Mouse (Mus musculus) MN1 (cell line): ENCODE results near the gene Alkbh2.

ENCODE experiments used
- DNase-seq: peaks from one replicate; pipeline ENCODE4 v3.0.0-alpha.2; 2016; ENCODE audit warnings: low spot score

Gene Alkbh2

DNA sequence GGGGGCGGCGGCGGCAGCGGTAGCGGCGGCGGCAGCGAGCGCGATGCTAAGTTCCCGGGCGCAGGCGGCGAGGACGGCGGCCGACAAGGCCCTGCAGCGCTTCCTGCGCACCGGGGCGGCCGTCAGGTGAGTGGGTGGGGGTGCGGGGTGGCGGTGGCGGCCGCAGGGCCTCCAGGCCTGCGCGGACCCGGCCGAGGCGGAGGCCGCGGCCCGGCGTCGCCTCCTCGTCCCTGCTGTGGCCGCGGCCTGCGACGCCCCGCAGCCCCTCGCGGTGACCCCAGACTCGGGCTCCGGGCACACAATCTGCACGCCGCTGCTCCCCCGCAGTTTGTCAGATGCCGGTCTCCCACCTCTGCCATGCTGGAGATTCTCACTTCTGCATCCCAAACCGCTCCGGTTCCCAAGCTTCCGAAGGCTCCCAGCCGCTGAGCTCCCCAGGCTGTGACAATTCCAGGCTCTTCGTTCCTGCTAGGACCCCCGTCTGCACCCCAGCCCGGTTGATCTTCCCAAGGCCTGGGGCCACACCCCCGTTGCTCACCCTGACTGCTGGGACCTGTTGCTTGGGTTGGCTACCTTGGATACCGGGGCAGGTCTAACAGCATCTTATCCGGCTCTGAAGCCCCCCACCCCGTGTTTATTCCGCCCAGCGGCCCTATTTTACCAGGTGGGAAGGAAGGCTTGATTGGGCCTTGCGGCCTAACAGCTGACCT, 27.5 kb downstream of the Alkbh2 start:
- DNase-seq: no peak

DNA sequence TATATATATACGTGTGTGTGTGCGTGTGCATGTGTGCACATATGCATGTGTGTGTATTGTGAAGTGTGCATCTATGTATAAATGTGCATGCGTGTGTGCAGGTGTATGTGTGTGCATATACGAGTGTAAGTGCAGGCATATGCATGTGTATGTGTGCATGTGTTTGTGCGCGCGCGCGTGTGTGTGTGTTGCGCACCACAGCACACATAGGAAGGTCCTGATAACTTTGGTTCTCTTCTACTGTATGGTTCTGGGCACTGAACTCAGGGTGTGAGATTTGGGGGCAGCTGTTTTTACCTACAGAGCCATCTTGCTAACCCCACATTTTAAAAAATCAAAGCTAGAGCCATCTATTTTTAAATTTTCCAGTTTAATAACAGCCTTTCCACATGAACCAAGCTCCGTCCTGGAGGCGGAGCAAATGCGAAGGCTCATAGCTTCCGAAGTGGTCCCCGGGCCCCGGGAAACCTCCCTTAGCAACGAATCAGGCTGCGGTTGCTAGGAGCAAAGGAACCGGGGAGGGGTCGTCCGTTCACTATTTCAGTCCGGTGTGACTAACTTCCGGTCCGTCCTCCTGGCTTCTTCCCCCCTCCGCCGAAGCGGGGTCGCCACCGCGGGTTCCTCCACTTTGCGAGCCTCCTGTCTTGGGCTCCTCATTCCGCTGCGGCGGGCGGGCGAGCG, 28.2 kb downstream of the Alkbh2 start:
- peak; percentile 94 for DNase-seq

DNA sequence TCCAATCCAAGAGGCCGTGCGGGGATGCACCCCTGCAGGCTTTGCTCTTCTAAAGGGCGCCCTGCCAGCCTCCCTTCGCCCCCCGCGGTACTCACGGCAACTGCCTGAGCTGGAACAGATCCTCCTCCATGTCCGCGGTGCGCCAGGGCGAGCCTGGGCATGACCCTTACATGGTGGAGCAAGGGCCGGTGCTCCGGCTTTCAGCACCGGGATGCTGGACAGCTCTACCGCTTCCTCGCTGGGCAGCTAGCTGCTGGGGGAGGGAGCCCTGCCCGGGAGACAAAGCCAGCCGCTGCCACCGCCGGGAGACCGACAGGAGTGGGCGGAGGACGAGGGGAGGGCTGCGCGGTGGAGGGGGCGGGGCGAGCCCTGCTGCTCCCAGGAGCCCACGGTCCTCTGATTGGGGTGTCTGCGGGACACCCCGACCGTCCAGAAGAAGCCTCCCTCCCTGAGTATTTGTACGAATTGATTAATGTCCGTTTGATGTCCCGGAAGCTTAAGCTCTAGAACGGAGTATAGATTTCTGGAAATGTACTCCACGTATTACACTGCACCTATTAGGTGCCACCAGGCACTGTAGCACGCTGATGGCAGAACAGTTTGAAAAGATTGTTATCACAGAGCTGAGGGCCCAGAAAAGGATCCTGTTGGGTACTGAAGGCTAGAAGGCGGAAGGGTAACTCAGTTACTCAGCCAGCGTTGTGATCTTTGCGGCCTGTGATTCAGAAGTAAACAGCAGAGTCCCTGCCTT, 36.8 kb downstream of the Alkbh2 start, which contains the start of gene Svop:
TSS of gene Svop (minus strand) at position 514 of the 751 bp plus-strand sequence.
- peak; percentile 80 for DNase-seq

DNA sequence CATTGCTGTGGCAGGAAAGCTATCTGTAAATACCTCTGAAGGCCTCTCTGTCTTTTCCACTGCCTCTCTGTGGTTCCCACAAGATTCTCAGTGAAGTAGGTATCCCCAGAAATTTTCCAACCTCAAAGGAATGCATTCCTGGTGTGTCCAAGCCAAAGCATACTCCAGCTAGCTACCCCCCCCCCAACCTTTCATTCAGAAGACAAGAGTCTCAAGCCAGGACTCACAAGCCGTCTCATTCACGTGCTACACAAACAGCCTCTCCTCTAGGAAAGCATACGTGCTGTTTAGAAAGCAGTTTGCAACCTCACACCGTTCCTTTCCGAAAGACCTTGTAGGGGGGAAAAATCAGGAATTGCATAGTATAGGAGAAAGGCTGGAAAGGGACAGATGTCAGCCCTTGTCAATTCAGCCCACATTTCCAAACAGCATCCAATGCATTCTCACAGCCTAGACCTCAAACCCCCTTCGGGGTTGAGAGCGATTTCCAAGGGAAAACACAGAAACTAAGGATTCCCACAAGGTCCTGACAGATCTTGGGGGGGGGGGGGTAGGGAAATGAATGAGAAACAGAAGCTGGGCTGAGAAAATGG, 37.5 kb downstream of the Alkbh2 start:
- DNase-seq: peak; percentile 21

DNA sequence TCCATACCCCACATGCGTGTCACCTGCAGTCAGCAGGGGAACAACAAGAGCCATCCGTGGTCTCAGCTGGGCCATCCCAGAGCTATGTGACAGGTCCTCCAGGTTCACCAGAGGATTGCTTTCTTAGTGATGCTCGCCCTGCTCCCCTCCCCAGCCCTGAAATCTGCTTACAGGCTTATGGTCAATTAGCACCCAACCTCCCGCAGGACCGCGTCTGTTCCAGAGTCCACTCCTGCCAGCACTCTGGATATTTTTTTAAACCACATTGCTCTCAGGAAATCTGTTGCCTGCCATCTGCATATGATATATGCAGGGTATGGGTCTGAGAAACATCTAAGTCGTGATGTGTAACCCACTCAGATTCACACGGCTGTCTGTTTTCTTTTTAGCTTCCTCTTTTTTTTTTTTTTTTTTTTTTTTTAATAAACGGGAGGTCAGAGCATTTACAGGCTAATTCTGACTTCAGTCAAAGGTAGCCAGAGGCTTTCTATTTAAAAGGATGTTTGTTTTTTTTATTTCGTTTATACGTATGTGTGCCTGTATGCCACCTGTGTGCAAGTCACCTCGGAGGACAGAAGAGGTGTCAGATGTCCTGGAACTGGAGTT, 40.0 kb downstream of the Alkbh2 start:
- peak; percentile 59 for DNase-seq

DNA sequence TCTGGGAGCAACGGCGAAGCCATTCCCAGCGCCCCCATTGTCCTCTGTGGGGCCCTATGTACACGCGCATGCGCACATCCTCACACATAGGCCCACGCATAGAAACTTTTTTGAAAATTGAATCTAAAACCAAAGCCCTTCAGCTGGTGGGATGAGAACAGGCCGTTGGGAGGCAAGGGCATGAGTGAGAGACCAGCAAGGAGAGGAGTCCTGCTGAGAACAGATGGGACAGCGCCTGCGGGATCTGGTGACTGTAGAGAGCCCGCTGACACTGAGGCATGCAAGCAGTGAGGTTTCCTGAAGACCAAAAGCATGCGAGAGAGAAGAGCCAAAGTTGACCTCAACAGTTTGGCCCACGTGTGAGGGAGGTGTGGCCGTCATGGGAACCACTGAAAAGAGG, 42.5 kb downstream of the Alkbh2 start:
- DNase-seq: no peak

DNA sequence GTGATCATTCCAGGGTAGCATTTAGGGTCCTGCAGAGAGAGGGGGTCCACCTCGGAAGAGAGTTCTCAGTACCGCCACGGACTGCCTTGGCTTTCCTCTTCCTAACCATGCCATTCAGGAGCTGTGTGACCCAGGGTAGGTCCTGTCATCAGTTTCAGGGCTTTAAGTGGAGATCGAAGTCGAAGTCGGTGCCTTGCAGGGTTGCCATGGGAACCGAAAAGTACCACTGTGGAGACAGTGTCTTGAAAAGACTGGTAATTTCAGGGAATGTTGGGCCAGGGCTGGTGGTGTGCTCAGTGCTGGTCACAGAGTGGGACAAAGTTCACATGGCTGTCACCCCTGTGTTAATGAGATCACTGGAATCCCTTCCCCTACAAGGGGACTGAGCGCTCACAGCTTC, 51.0 kb downstream of the Alkbh2 start:
- no peak for DNase-seq
